Mouse (Mus musculus): ENCODE results near the gene Tmem30c.

GRCm38 (mm10) chr16:57267068-57267467 lies 25.6 kb downstream of the Tmem30c start:
- TF ChIP-seq CTCF (IDR thresholded peaks at IDR 0.05): no peak
- peak; percentile 72 for TF ChIP-seq EP300 (IDR thresholded peaks at IDR 0.05)

Measured in lung, postnatal 0 days (tissue).